Mouse (Mus musculus): ENCODE results near the gene BC049715. TPM values are rescaled to one million over a fixed set of nuclear protein-coding genes. Genes with fewer than 3 reads are reported as not detected.

The BC049715 gene
- total RNA-seq, 2 experiments from 2014 or later = 2.2 to 3.5 TPM

- ATAC-seq (replicated peaks; ENCODE audit: poor library complexity) = no peak
Observed at GRCm38 (mm10) chr6:136889554-136889953, 62.1 kb downstream of the BC049715 start.

Other genes starting within 250 kb of the BC049715 start
- 12.0 and 16.3 TPM in 2 replicates for gene Plbd1, start 165.7 kb upstream of the BC049715 start, total RNA-seq (2015)
- gene Plbd1, start 165.7 kb upstream of the BC049715 start, total RNA-seq (2017) = 10.5 and 10.8 TPM in 2 replicates
- not detected in 2 replicates for gene Gucy2c, start 45.9 kb upstream of the BC049715 start, total RNA-seq (2015)
- not detected in 2 replicates for gene Gucy2c, start 45.9 kb upstream of the BC049715 start, total RNA-seq (2017)
- gene Hist4h4, start 23.2 kb upstream of the BC049715 start, total RNA-seq (2015) = 16.6 and 20.5 TPM in 2 replicates
- gene Hist4h4, start 23.2 kb upstream of the BC049715 start, total RNA-seq (2017) = 38.8 and 46.4 TPM in 2 replicates
- gene H2afj, start 19.4 kb upstream of the BC049715 start, total RNA-seq (2015) = 46.1 and 54.3 TPM in 2 replicates
- 69.3 and 79.7 TPM in 2 replicates for gene H2afj, start 19.4 kb upstream of the BC049715 start, total RNA-seq (2017)
- gene Wbp11, start 607 bp downstream of the BC049715 start, total RNA-seq (2015) = 112 and 118 TPM in 2 replicates
- 40.9 and 47.7 TPM in 2 replicates for gene Wbp11, start 607 bp downstream of the BC049715 start, total RNA-seq (2017)
- gene Smco3, start 7.8 kb downstream of the BC049715 start, total RNA-seq (2015) = 0.07 TPM in 1 of 2 replicates, not detected in the other
- 0.33 and 1.2 TPM in 2 replicates for gene Smco3, start 7.8 kb downstream of the BC049715 start, total RNA-seq (2017)
- gene Art4, start 30.1 kb downstream of the BC049715 start, total RNA-seq (2015) = 1.8 and 2.4 TPM in 2 replicates
- 1.8 and 6.0 TPM in 2 replicates for gene Art4, start 30.1 kb downstream of the BC049715 start, total RNA-seq (2017)
- gene Mgp, start 48.2 kb downstream of the BC049715 start, total RNA-seq (2015) = not detected in 2 replicates
- not detected in 2 replicates for gene Mgp, start 48.2 kb downstream of the BC049715 start, total RNA-seq (2017)
- gene Erp27, start 94.6 kb downstream of the BC049715 start, total RNA-seq (2015) = 1.0 and 4.4 TPM in 2 replicates
- 0.25 and 0.91 TPM in 2 replicates for gene Erp27, start 94.6 kb downstream of the BC049715 start, total RNA-seq (2017)
- 0.05 TPM in 1 of 2 replicates, not detected in the other for gene Pde6h, start 96.2 kb downstream of the BC049715 start, total RNA-seq (2015)
- 0.03 and 0.08 TPM in 2 replicates for gene Pde6h, start 96.2 kb downstream of the BC049715 start, total RNA-seq (2017)
- 2,686 and 2,904 TPM in 2 replicates for gene Arhgdib, start 114.3 kb downstream of the BC049715 start, total RNA-seq (2015)
- 1,309 and 1,334 TPM in 2 replicates for gene Arhgdib, start 114.3 kb downstream of the BC049715 start, total RNA-seq (2017)

Measured in megakaryocyte progenitor cell, adult 5-6 weeks (primary cell).